Mouse (Mus musculus): ENCODE measurements at regions not wholly inside any gene's neighbourhood (a gene's known extent, or its start where the extent isn't known, plus 50 kb on each side); places are given as distances from the start of the nearest gene placed in this dataset.

GRCm38 (mm10) chr10:12170243-12170642, 698.9 kb downstream of the Utrn start:
- no peak overlapping the region for H3K9ac ChIP-seq (replicated peaks)
- no peaks in the 10 kb centered on the region for H3K9me3 ChIP-seq (ENCODE audit: control insufficient read depth, low read length)
- DNase-seq (ENCODE audit: low read depth in 3 of 3, low spot score in 3 of 3): no peak
- H3K4me2 ChIP-seq (ENCODE audit: low read depth): no peak overlapping the region
- TF ChIP-seq EP300 (IDR thresholded peaks at IDR 0.05; ENCODE audit: low read depth): no peak
- no peak for TF ChIP-seq CTCF (IDR thresholded peaks at IDR 0.05; ENCODE audit: low read depth)
- no peak overlapping the region for H3K27ac ChIP-seq
- H3K27me3 ChIP-seq (ENCODE audit: control insufficient read depth, insufficient read depth, low read length): no peaks in the 10 kb centered on the region
- H3K4me3 ChIP-seq (ENCODE audit: insufficient read depth in 1 of 2, low read depth in 2 of 2, low read length in 2 of 2): no peak overlapping the region
- no peaks in the 10 kb centered on the region for H3K36me3 ChIP-seq (replicated peaks; ENCODE audit: control insufficient read depth, insufficient read depth, low read depth)
- no peak for ATAC-seq (ENCODE audit: insufficient read depth)
- H3K4me1 ChIP-seq (replicated peaks; ENCODE audit: control insufficient read depth in 2 of 2, insufficient read depth in 2 of 2, low read length in 1 of 2): no peaks in the 10 kb centered on the region
- WGBS (ENCODE audit: insufficient replicate concordance): 66% methylated on average over 3 of the region's 3 CpGs

- no peak for ATAC-seq (ENCODE audit: insufficient read depth)
- no peaks in the 10 kb centered on the region for H3K27me3 ChIP-seq (ENCODE audit: control insufficient read depth, insufficient read depth, low read length)
- no peak overlapping the region for H3K27ac ChIP-seq
- H3K9me3 ChIP-seq (ENCODE audit: control insufficient read depth, low read length): no peaks in the 10 kb centered on the region
- TF ChIP-seq CTCF (IDR thresholded peaks at IDR 0.05; ENCODE audit: low read depth) (no peak), EP300 (IDR thresholded peaks at IDR 0.05; ENCODE audit: low read depth) (no peak)
- no peak for DNase-seq (ENCODE audit: low read depth in 3 of 3, low spot score in 3 of 3)
- no peaks in the 10 kb centered on the region for H3K4me1 ChIP-seq (replicated peaks; ENCODE audit: control insufficient read depth in 2 of 2, insufficient read depth in 2 of 2, low read length in 1 of 2)
- no peak overlapping the region for H3K4me2 ChIP-seq (ENCODE audit: low read depth)
- 64% methylated on average over 14 of the region's 14 CpGs for WGBS (ENCODE audit: insufficient replicate concordance)
- no peaks in the 10 kb centered on the region for H3K36me3 ChIP-seq (replicated peaks; ENCODE audit: control insufficient read depth, insufficient read depth, low read depth)
- no peak overlapping the region for H3K9ac ChIP-seq (replicated peaks)
- no peak overlapping the region for H3K4me3 ChIP-seq (ENCODE audit: insufficient read depth in 1 of 2, low read depth in 2 of 2, low read length in 2 of 2)
Measured at GRCm38 (mm10) chr10:12174200-12174818, 694.9 kb downstream of the Utrn start.

- no peak overlapping the region for H3K4me3 ChIP-seq (ENCODE audit: insufficient read depth in 1 of 2, low read depth in 2 of 2, low read length in 2 of 2)
- 50% methylated on average over 3 of the region's 3 CpGs for WGBS (ENCODE audit: insufficient replicate concordance)
- H3K27ac ChIP-seq: no peak overlapping the region
- no peak for ATAC-seq (ENCODE audit: insufficient read depth)
- TF ChIP-seq EP300 (IDR thresholded peaks at IDR 0.05; ENCODE audit: low read depth) (no peak), CTCF (IDR thresholded peaks at IDR 0.05; ENCODE audit: low read depth) (no peak)
- H3K9me3 ChIP-seq (ENCODE audit: control insufficient read depth, low read length): no peaks in the 10 kb centered on the region
- no peak for DNase-seq (ENCODE audit: low read depth in 3 of 3, low spot score in 3 of 3)
- H3K4me1 ChIP-seq (replicated peaks; ENCODE audit: control insufficient read depth in 2 of 2, insufficient read depth in 2 of 2, low read length in 1 of 2): no peaks in the 10 kb centered on the region
- H3K4me2 ChIP-seq (ENCODE audit: low read depth): no peak overlapping the region
- H3K27me3 ChIP-seq (ENCODE audit: control insufficient read depth, insufficient read depth, low read length): no peaks in the 10 kb centered on the region
- H3K9ac ChIP-seq (replicated peaks): no peak overlapping the region
- H3K36me3 ChIP-seq (replicated peaks; ENCODE audit: control insufficient read depth, insufficient read depth, low read depth): no peaks in the 10 kb centered on the region
Measured at GRCm38 (mm10) chr10:12175141-12175540, 694.0 kb downstream of the Utrn start.

- DNase-seq (ENCODE audit: low read depth in 3 of 3, low spot score in 3 of 3): no peak
- Histone ChIP-seq H3K4me2 (ENCODE audit: low read depth) (no peak overlapping the region), H3K9me3 (ENCODE audit: control insufficient read depth, low read length) (no peaks in the 10 kb centered on the region), H3K27me3 (ENCODE audit: control insufficient read depth, insufficient read depth, low read length) (no peaks in the 10 kb centered on the region), H3K36me3 (replicated peaks; ENCODE audit: control insufficient read depth, insufficient read depth, low read depth) (no peaks in the 10 kb centered on the region), H3K4me1 (replicated peaks; ENCODE audit: control insufficient read depth in 2 of 2, insufficient read depth in 2 of 2, low read length in 1 of 2) (no peaks in the 10 kb centered on the region), H3K27ac (no peak overlapping the region), H3K9ac (replicated peaks) (no peak overlapping the region), H3K4me3 (ENCODE audit: insufficient read depth in 1 of 2, low read depth in 2 of 2, low read length in 2 of 2) (no peak overlapping the region)
- ATAC-seq (ENCODE audit: insufficient read depth): no peak
- WGBS (ENCODE audit: insufficient replicate concordance): 44% methylated on average over 1 of the region's 1 CpGs
- TF ChIP-seq CTCF (IDR thresholded peaks at IDR 0.05; ENCODE audit: low read depth) (no peak), EP300 (IDR thresholded peaks at IDR 0.05; ENCODE audit: low read depth) (no peak)
Measured at GRCm38 (mm10) chr10:12177482-12177881, 691.7 kb downstream of the Utrn start.

- 75% methylated on average over 4 of the region's 4 CpGs for WGBS (ENCODE audit: insufficient replicate concordance)
- Histone ChIP-seq H3K9me3 (ENCODE audit: control insufficient read depth, low read length) (no peaks in the 10 kb centered on the region), H3K9ac (replicated peaks) (no peak overlapping the region), H3K27me3 (ENCODE audit: control insufficient read depth, insufficient read depth, low read length) (no peaks in the 10 kb centered on the region), H3K27ac (no peak overlapping the region), H3K36me3 (replicated peaks; ENCODE audit: control insufficient read depth, insufficient read depth, low read depth) (no peaks in the 10 kb centered on the region), H3K4me2 (ENCODE audit: low read depth) (no peak overlapping the region), H3K4me1 (replicated peaks; ENCODE audit: control insufficient read depth in 2 of 2, insufficient read depth in 2 of 2, low read length in 1 of 2) (no peaks in the 10 kb centered on the region), H3K4me3 (ENCODE audit: insufficient read depth in 1 of 2, low read depth in 2 of 2, low read length in 2 of 2) (no peak overlapping the region)
- no peak for DNase-seq (ENCODE audit: low read depth in 3 of 3, low spot score in 3 of 3)
- TF ChIP-seq EP300 (IDR thresholded peaks at IDR 0.05; ENCODE audit: low read depth) (no peak), CTCF (IDR thresholded peaks at IDR 0.05; ENCODE audit: low read depth) (no peak)
- no peak for ATAC-seq (ENCODE audit: insufficient read depth)
Measured at GRCm38 (mm10) chr10:12180965-12181364, 688.2 kb downstream of the Utrn start.
